Mouse (Mus musculus): ENCODE results near the gene Pigm. TPM values are rescaled to one million over a fixed set of nuclear protein-coding genes. Genes with fewer than 3 reads are reported as not detected.

The Pigm gene
- polyA plus RNA-seq, 1 experiment = 7.9 TPM

DNA sequence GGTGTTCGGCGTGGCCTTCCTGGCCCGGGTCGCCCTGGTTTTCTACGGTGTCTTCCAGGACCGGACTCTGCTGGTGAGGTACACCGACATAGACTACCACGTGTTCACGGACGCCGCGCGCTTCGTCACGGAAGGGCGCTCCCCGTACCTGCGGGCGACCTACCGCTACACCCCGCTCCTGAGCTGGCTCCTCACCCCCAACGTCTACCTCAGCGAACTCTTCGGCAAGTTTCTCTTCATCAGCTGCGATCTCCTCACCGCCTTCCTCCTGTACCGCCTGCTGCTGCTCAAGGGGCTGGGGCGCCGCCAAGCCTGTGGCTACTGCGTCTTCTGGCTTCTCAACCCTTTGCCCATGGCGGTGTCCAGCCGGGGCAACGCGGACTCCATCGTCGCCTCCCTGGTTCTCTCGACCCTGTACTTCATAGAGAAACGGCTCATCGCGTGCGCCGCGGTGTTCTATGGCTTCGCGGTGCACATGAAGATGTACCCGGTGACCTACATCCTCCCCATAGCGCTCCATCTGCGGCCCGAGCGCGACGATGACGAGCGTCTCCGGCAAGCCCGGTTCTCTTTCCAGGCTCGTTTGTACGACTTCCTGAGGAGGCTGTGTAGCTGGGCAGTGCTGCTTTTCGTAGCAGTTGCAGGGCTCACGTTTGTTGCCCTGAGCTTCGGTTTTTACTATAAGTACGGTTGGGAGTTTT is 562 bp downstream of the Pigm start:
- peak overlapping the region; percentile 44; the same call in 1 of the 2 replicates for H3K27ac ChIP-seq (ENCODE audit: insufficient read depth, low read length)
- TF ChIP-seq CTCF (IDR thresholded peaks at IDR 0.05; ENCODE audit: borderline replicate concordance, insufficient read depth, low read depth, low read length) (no peak), POLR2A (IDR thresholded peaks at IDR 0.05; ENCODE audit: borderline replicate concordance, insufficient read depth, low read length) (no peak)
- 2% methylated on average over 62 of the region's 62 CpGs for WGBS
- DNase-seq = peak; percentile 49 to 51
- peak overlapping the region; percentile 63 for H3K4me3 ChIP-seq (replicated peaks; ENCODE audit: insufficient read depth, low read depth, low read length)
- H3K4me1 ChIP-seq (ENCODE audit: control insufficient read depth, insufficient read depth, low read length) = peaks cover 4% of the 10 kb centered on the region; the same call in 1 of the 2 replicates
- H3K27me3 ChIP-seq (ENCODE audit: control insufficient read depth, insufficient read depth, low read length) = no peaks in the 10 kb centered on the region

DNA sequence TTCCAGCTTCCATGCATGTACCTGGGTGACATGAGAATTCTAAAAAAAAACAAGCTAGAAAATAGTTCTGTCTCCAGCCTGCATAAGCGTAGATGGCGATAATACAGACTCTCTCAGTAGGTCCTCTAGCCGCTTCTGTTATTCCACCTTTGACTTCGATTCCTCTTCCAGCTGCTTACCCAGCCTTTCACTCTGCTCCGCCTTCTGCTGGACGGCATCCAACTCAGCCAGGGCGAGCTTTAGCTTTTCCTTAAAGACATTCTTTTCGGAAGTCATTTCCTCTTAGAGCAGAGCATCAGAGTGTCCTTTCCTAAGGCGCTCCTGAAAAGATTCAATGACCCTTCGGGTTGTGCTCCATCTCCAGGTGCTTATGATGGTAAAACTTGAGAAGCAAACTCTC is 3.7 kb downstream of the Pigm start:
- H3K27ac ChIP-seq (ENCODE audit: insufficient read depth, low read length) = no peak overlapping the region
- H3K4me3 ChIP-seq (replicated peaks; ENCODE audit: insufficient read depth, low read depth, low read length) = no peak overlapping the region
- 47% methylated on average over 10 of the region's 10 CpGs for WGBS
- DNase-seq = no peak
- H3K27me3 ChIP-seq (ENCODE audit: control insufficient read depth, insufficient read depth, low read length) = no peaks in the 10 kb centered on the region
- no peak for TF ChIP-seq CTCF (IDR thresholded peaks at IDR 0.05; ENCODE audit: borderline replicate concordance, insufficient read depth, low read depth, low read length)
- TF ChIP-seq POLR2A (IDR thresholded peaks at IDR 0.05; ENCODE audit: borderline replicate concordance, insufficient read depth, low read length) = no peak
- peaks cover 4% of the 10 kb centered on the region; the same call in 1 of the 2 replicates for H3K4me1 ChIP-seq (ENCODE audit: control insufficient read depth, insufficient read depth, low read length)

DNA sequence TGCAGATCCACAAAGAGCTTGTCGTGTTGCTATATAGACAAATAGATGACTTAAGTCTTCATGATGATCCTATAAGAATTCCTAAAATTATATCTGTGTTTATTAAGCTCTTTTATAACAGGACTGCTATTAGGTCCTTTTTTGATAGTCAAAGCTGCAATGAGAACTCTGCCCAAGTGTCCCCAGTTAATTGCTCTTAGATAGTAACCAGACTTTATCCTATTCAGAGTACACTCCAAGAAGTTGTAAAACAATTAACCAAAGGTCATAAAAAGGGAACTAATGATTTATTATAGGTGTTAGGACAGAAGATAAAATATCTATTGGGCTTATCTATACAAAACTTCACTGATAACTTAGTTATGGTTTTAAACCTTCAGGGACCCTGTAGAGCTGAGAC is 5.7 kb downstream of the Pigm start:
- DNase-seq = no peak
- H3K4me3 ChIP-seq (replicated peaks; ENCODE audit: insufficient read depth, low read depth, low read length) = no peak overlapping the region
- H3K27me3 ChIP-seq (ENCODE audit: control insufficient read depth, insufficient read depth, low read length) = no peaks in the 10 kb centered on the region
- WGBS = 98% methylated on average over 1 of the region's 1 CpGs
- TF ChIP-seq POLR2A (IDR thresholded peaks at IDR 0.05; ENCODE audit: borderline replicate concordance, insufficient read depth, low read length) (no peak), CTCF (IDR thresholded peaks at IDR 0.05; ENCODE audit: borderline replicate concordance, insufficient read depth, low read depth, low read length) (no peak)
- H3K27ac ChIP-seq (ENCODE audit: insufficient read depth, low read length) = no peak overlapping the region
- H3K4me1 ChIP-seq (ENCODE audit: control insufficient read depth, insufficient read depth, low read length) = peaks cover 4% of the 10 kb centered on the region; the same call in 1 of the 2 replicates

DNA sequence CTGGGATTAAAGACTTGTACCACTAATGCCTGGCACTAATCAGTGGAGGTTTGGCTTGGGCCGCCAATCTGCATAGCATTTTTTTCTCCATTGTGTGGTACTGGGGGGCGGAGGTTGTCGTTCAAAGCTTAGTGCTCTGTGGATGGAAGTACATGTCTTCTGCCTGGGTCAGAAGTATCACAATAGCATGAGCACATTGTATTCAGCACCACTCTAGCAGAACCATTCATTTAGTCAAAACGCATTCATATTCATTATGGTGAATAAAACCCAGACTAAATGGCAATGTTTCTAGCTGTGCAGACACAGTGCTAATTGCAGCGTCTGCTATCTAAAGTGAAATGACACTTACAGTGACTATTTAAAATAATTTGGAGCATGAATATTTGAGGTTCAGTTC is 10.9 kb downstream of the Pigm start:
- Histone ChIP-seq H3K4me1 (ENCODE audit: control insufficient read depth, insufficient read depth, low read length) (0 out of 2 replicates have a peak, but pooled peaks cover 3% of the 10 kb centered on the region), H3K4me3 (replicated peaks; ENCODE audit: insufficient read depth, low read depth, low read length) (no peak overlapping the region), H3K27me3 (ENCODE audit: control insufficient read depth, insufficient read depth, low read length) (no peaks in the 10 kb centered on the region; the same call in 1 of the 2 replicates), H3K27ac (ENCODE audit: insufficient read depth, low read length) (no peak overlapping the region)
- WGBS = 47% methylated on average over 5 of the region's 5 CpGs
- no peak for DNase-seq
- TF ChIP-seq POLR2A (IDR thresholded peaks at IDR 0.05; ENCODE audit: borderline replicate concordance, insufficient read depth, low read length) (no peak), CTCF (IDR thresholded peaks at IDR 0.05; ENCODE audit: borderline replicate concordance, insufficient read depth, low read depth, low read length) (no peak)

DNA sequence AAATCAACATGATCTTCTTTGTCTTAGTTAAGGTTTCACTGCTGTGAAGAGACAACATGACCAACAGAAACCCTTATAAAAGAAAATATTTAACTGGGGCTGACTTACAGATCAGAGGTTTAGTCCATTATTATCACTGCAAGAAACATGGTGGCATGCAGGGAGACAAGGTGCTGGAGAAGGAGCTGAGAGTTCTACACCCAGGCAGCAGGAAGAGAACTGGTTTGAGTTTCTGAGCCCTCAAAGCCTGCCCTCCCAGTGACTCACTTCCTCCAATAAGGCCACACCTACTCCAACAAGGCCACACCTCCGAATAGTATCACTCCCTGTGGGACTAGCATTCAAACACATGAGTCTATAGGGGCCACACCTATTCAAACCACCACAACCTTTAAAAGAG is 14.4 kb downstream of the Pigm start:
- Histone ChIP-seq H3K4me1 (ENCODE audit: control insufficient read depth, insufficient read depth, low read length) (0 out of 2 replicates have a peak, but pooled peaks cover 3% of the 10 kb centered on the region), H3K27ac (ENCODE audit: insufficient read depth, low read length) (no peak overlapping the region), H3K27me3 (ENCODE audit: control insufficient read depth, insufficient read depth, low read length) (no peaks in the 10 kb centered on the region; the same call in 1 of the 2 replicates), H3K4me3 (replicated peaks; ENCODE audit: insufficient read depth, low read depth, low read length) (no peak overlapping the region)
- TF ChIP-seq POLR2A (IDR thresholded peaks at IDR 0.05; ENCODE audit: borderline replicate concordance, insufficient read depth, low read length) = no peak
- TF ChIP-seq CTCF (IDR thresholded peaks at IDR 0.05; ENCODE audit: borderline replicate concordance, insufficient read depth, low read depth, low read length) = no peak
- WGBS = 82% methylated on average over 1 of the region's 1 CpGs
- no peak for DNase-seq

DNA sequence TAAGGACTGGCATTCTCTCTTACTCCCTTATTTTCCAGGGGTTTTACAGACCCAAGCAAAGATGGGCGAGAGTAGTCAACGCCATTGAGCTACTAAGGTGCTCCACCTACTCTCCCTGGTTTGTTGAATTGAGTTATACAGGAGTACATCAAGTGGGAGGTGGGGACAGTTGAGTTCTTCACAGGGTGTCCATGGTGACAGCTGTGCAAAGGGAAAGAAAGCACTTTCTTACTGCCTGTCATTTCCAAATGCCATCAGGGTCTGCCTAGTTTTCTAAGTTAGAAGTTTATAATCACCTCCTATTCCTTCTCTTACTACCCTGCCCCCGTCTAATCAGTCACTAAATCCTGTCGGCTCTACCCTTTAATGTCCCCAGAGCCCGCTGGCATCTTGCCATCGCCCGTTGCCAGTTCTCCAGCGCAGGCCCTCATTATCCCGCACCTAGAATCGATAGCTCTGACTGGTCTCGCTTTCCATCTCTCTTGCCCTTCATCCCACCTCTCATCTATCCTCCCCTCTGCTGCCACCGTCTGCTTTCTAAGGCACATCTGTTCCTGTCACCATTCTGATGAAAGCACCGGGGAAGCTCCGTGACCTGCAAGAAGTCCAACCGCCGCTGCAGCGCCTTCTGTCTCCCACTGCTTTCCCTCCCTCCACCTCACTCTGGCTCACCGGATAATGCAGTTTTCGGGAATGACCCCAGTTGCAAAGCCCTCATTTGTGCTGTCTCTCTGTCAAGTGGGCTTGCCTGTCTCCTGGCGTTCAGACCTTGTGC is 15.6 kb downstream of the Pigm start:
- WGBS = 16% methylated on average over 20 of the region's 20 CpGs
- Histone ChIP-seq H3K4me1 (ENCODE audit: control insufficient read depth, insufficient read depth, low read length) (0 out of 2 replicates have a peak, but pooled peaks cover 3% of the 10 kb centered on the region), H3K27me3 (ENCODE audit: control insufficient read depth, insufficient read depth, low read length) (no peaks in the 10 kb centered on the region; the same call in 1 of the 2 replicates), H3K4me3 (replicated peaks; ENCODE audit: insufficient read depth, low read depth, low read length) (no peak overlapping the region), H3K27ac (ENCODE audit: insufficient read depth, low read length) (no peak overlapping the region)
- DNase-seq = peak in 1 of 2 experiments; percentile 20
- TF ChIP-seq CTCF (IDR thresholded peaks at IDR 0.05; ENCODE audit: borderline replicate concordance, insufficient read depth, low read depth, low read length) (no peak), POLR2A (IDR thresholded peaks at IDR 0.05; ENCODE audit: borderline replicate concordance, insufficient read depth, low read length) (no peak)

DNA sequence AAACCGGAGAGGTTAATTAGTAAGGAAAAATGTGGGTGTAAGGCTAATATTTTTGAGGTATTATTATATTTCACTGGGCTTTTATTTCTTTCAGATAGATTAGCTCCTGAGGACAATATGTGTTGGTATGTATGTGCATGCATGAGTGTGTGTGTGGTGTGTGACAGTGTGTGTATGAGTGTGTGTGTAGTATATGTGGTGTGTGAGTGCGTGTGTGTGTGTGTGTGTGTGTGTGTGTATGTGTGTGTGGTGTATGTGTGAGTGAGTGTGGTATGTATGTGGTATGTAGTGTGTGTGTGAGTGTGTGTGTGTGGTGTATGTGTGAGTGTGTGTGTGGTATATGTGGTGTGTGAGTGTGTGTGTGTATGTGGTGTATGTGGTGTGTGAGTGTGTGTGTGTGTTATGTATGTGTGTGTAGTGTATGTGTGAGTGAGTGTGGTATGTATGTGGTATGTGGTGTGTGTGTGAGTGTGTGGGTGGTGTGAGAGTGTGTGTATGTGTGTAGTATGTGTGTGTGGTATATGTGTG is 16.4 kb downstream of the Pigm start:
- DNase-seq = no peak
- TF ChIP-seq POLR2A (IDR thresholded peaks at IDR 0.05; ENCODE audit: borderline replicate concordance, insufficient read depth, low read length) (no peak), CTCF (IDR thresholded peaks at IDR 0.05; ENCODE audit: borderline replicate concordance, insufficient read depth, low read depth, low read length) (no peak)
- 83% methylated on average over 2 of the region's 2 CpGs for WGBS
- Histone ChIP-seq H3K4me1 (ENCODE audit: control insufficient read depth, insufficient read depth, low read length) (0 out of 2 replicates have a peak, but pooled peaks cover 3% of the 10 kb centered on the region), H3K27ac (ENCODE audit: insufficient read depth, low read length) (no peak overlapping the region), H3K4me3 (replicated peaks; ENCODE audit: insufficient read depth, low read depth, low read length) (no peak overlapping the region), H3K27me3 (ENCODE audit: control insufficient read depth, insufficient read depth, low read length) (no peaks in the 10 kb centered on the region; the same call in 1 of the 2 replicates)

Data from cerebellum, adult 2 months (tissue).